Comparison of ENCODE assay signal across 18 mouse cellular contexts in the genomic region with DNA sequence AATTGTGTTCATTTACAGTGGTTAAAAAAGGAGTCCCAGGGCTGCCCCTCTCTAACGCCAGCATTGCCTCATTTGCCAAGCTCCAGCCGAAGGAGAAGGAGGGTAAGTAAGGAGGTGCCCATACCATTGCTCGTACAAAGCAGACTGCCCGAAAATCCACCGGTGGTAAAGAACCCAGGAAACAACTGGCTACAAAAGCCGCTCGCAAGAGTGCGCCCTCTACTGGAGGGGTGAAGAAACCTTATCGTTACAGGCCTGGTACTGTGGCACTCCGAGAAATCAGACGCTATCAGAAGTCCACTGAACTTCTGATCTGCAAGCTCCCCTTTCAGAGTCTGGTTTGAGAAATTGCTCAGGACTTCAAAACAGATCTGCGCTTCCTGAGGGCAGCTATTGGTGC. TPM values are rescaled to one million over a fixed set of nuclear protein-coding genes. Genes with fewer than 3 reads are reported as not detected.
DNase-seq lines count a peak whose midpoint lies in the region; ATAC-seq and TF ChIP-seq lines count a peak whose summit lies in the region.
"Had no signal": no experiment of that assay in that cellular context is flagged by ENCODE, and none has a peak within 500 bp of the region (broad histone marks: within the 10 kb centered on the region; RNA-seq: fewer than 3 reads in every experiment).

No protein-coding gene starts in this region.

- H3K27ac ChIP-seq in intestine, postnatal 0 days (ENCODE audit: low read depth, low read length), result no peak overlapping the region
- no peak overlapping the region for H3K27ac ChIP-seq in intestine, embryonic 15.5 days
- no peak overlapping the region for H3K27ac ChIP-seq in thymus, adult 2 months (ENCODE audit: control insufficient read depth, insufficient read depth, low read length)
- H3K27ac ChIP-seq in embryonic facial prominence, embryonic 10.5 days (replicated peaks), result no peak overlapping the region
- no peak overlapping the region for H3K27ac ChIP-seq in forebrain, embryonic 12.5 days
- H3K27ac ChIP-seq: heart, embryonic 10.5 days; liver, embryonic 13.5 days; midbrain, embryonic 10.5 days had no signal

- no peaks in the 10 kb centered on the region for H3K27me3 ChIP-seq in intestine, postnatal 0 days (replicated peaks; ENCODE audit: control insufficient read depth, insufficient read depth, low read length)
- H3K27me3 ChIP-seq in intestine, embryonic 15.5 days (replicated peaks), result no peaks in the 10 kb centered on the region
- H3K27me3 ChIP-seq in thymus, adult 2 months (ENCODE audit: control insufficient read depth, insufficient read depth, low read length), result no peaks in the 10 kb centered on the region
- H3K27me3 ChIP-seq in embryonic facial prominence, embryonic 10.5 days (replicated peaks; ENCODE audit: low read depth, poor library complexity, severe bottlenecking), result no peaks in the 10 kb centered on the region
- no peaks in the 10 kb centered on the region for H3K27me3 ChIP-seq in forebrain, embryonic 12.5 days
- H3K27me3 ChIP-seq: CH12.LX; liver, embryonic 13.5 days had no signal

- no peak overlapping the region for H3K4me2 ChIP-seq in intestine, postnatal 0 days (replicated peaks; ENCODE audit: low read depth)
- no peak overlapping the region for H3K4me2 ChIP-seq in intestine, embryonic 15.5 days (replicated peaks)
- H3K4me2 ChIP-seq in forebrain, embryonic 12.5 days, result no peak overlapping the region
- H3K4me2 ChIP-seq: liver, embryonic 13.5 days had no signal

- peaks cover 13% of the 10 kb centered on the region; the same call in 1 of the 2 replicates for H3K36me3 ChIP-seq in intestine, postnatal 0 days (ENCODE audit: control insufficient read depth, insufficient read depth)
- peaks cover 2% of the 10 kb centered on the region; the same call in 1 of the 2 replicates for H3K36me3 ChIP-seq in intestine, embryonic 15.5 days
- H3K36me3 ChIP-seq in thymus, adult 2 months (ENCODE audit: control insufficient read depth, insufficient read depth, low read length), result peaks cover 8% of the 10 kb centered on the region; the same call in 1 of the 2 replicates
- peaks cover 31% of the 10 kb centered on the region for H3K36me3 ChIP-seq in embryonic facial prominence, embryonic 10.5 days (replicated peaks)
- H3K36me3 ChIP-seq in forebrain, embryonic 12.5 days (replicated peaks), result peaks cover 5% of the 10 kb centered on the region

- 92% methylated on average over 12 of the region's 12 CpGs for WGBS in intestine, postnatal 0 days
- 94% methylated on average over 12 of the region's 12 CpGs for WGBS in intestine, embryonic 15.5 days
- WGBS in thymus, adult 2 months, result 96% methylated on average over 12 of the region's 12 CpGs
- WGBS in embryonic facial prominence, embryonic 10.5 days, result 93% methylated on average over 12 of the region's 12 CpGs
- WGBS in forebrain, embryonic 12.5 days, result 95% methylated on average over 12 of the region's 12 CpGs

- no peak overlapping the region for H3K9ac ChIP-seq in intestine, postnatal 0 days (ENCODE audit: low read depth, low read length)
- no peak overlapping the region for H3K9ac ChIP-seq in intestine, embryonic 15.5 days
- H3K9ac ChIP-seq in forebrain, embryonic 12.5 days, result no peak overlapping the region
- H3K9ac ChIP-seq: liver, embryonic 13.5 days had no signal

- no peak for DNase-seq in thymus, adult 2 months
- no peak for DNase-seq in thymus, postnatal 10 days (ENCODE audit: low spot score in 2 of 2)
- DNase-seq in ZHBTc4 (ENCODE audit: low read depth, low spot score), result peak; percentile 25
- no peak for DNase-seq in embryonic facial prominence, embryonic 10.5 days (ENCODE audit: low spot score)
- DNase-seq: adrenal gland, postnatal 14 days; cerebellum, adult 9-10 months; embryo, embryonic 11 days; kidney, postnatal 10 days; left cerebral cortex, postnatal 4 days; liver, embryonic 13.5 days; lung, postnatal 14 days had no signal

- TF ChIP-seq POLR2A in thymus, adult 2 months (IDR thresholded peaks at IDR 0.05; ENCODE audit: control insufficient read depth, extremely low read depth, insufficient read depth, low read length, poor library complexity), result no peak

- no peaks in the 10 kb centered on the region for H3K9me3 ChIP-seq in intestine, postnatal 0 days (ENCODE audit: control insufficient read depth)
- H3K9me3 ChIP-seq in intestine, embryonic 15.5 days, result no peaks in the 10 kb centered on the region
- no peaks in the 10 kb centered on the region for H3K9me3 ChIP-seq in embryonic facial prominence, embryonic 10.5 days
- H3K9me3 ChIP-seq in forebrain, embryonic 12.5 days, result no peaks in the 10 kb centered on the region
- H3K9me3 ChIP-seq: heart, embryonic 10.5 days; liver, embryonic 13.5 days; midbrain, embryonic 10.5 days had no signal

- no peak for ATAC-seq in intestine, postnatal 0 days
- ATAC-seq in intestine, embryonic 15.5 days, result no peak
- no peak for ATAC-seq in forebrain, embryonic 12.5 days (ENCODE audit: low FRiP score)
- ATAC-seq: forebrain, embryonic 14.5 days had no signal

- H3K4me3 ChIP-seq in intestine, postnatal 0 days (ENCODE audit: low read depth, low read length), result no peak overlapping the region
- no peak overlapping the region for H3K4me3 ChIP-seq in intestine, embryonic 15.5 days (replicated peaks)
- no peak overlapping the region for H3K4me3 ChIP-seq in thymus, adult 2 months (ENCODE audit: control insufficient read depth, insufficient read depth, low read length)
- H3K4me3 ChIP-seq in embryonic facial prominence, embryonic 10.5 days, result no peak overlapping the region
- H3K4me3 ChIP-seq in forebrain, embryonic 12.5 days (replicated peaks), result no peak overlapping the region
- H3K4me3 ChIP-seq: heart, embryonic 10.5 days; liver, embryonic 13.5 days; midbrain, embryonic 10.5 days had no signal

- TF ChIP-seq CTCF in intestine, postnatal 0 days (IDR thresholded peaks at IDR 0.05; ENCODE audit: low read depth), result peak; percentile 44
- TF ChIP-seq CTCF in thymus, adult 2 months (IDR thresholded peaks at IDR 0.05; ENCODE audit: borderline replicate concordance, control insufficient read depth, extremely low read depth, insufficient read depth, low read length, poor library complexity), result peak; percentile 54; the same call in 1 of the 2 replicates

- H3K4me1 ChIP-seq in intestine, postnatal 0 days (replicated peaks; ENCODE audit: control insufficient read depth, insufficient read depth, low read length), result no peaks in the 10 kb centered on the region
- H3K4me1 ChIP-seq in intestine, embryonic 15.5 days (replicated peaks), result peaks cover 6% of the 10 kb centered on the region; the same call in 1 of the 2 replicates
- peaks cover 13% of the 10 kb centered on the region for H3K4me1 ChIP-seq in thymus, adult 2 months (replicated peaks; ENCODE audit: control insufficient read depth, insufficient read depth, low read length)
- H3K4me1 ChIP-seq in embryonic facial prominence, embryonic 10.5 days, result peaks cover 37% of the 10 kb centered on the region
- 0 out of 2 replicates have a peak, but pooled peaks cover 2% of the 10 kb centered on the region for H3K4me1 ChIP-seq in forebrain, embryonic 12.5 days

RNA-seq across cellular contexts. Expression of a gene that starts 24.3 kb away (rescaled TPM):
- 20.0 and 22.6 TPM in 2 replicates for polyA plus RNA-seq in intestine, postnatal 0 days (2015; fragmentation: Nextera tagmentation; extraction: Ambion mirVana)
- polyA plus RNA-seq in intestine, embryonic 15.5 days (2015; fragmentation: Nextera tagmentation; extraction: Ambion mirVana), result 37.4 and 39.8 TPM in 2 replicates
- 454 and 499 TPM in 2 replicates for polyA plus RNA-seq in thymus, adult 2 months (2012; rRNA removed)
- polyA plus RNA-seq in embryonic facial prominence, embryonic 10.5 days (2016; fragmentation: Nextera tagmentation; extraction: Ambion mirVana), result 70.2 and 74.3 TPM in 2 replicates
- 74.4 and 74.8 TPM in 2 replicates for polyA plus RNA-seq in forebrain, embryonic 12.5 days (2016; fragmentation: Nextera tagmentation; extraction: Ambion mirVana)
